Mouse (Mus musculus) kidney, postnatal 0 days (tissue): Measurements from ENCODE around the gene Anp32e. TPM values are rescaled to one million over a fixed set of nuclear protein-coding genes. Genes with fewer than 3 reads are reported as not detected.
"Not testable (repeated sequence)": the region's sequence is repeated elsewhere in the genome, so short reads cannot be mapped to it uniquely, and the experiment has no call there.

ENCODE experiments used
- ATAC-seq: fragments of 200-750 bp; cut with Nextera tagmentation; replicated peaks from 2 replicates; pipeline ENCODE4 v1.8.0; 2017; ENCODE audit warnings: low read depth, moderate number of reproducible peaks, moderate TSS enrichment, moderate library complexity; ENCODE audit not compliant: low FRiP score
- DNase-seq: peaks from one replicate; pipeline ENCODE4 v3.0.0-alpha.2; 2016; ENCODE audit warnings: low spot score
- H3K27ac ChIP-seq: fragments of 300-500 bp; sonication (generic); 2 replicates; pipeline ENCODE4 v1.5.1; 2014; ENCODE audit warnings: mild to moderate bottlenecking
- H3K27me3 ChIP-seq: fragments of 300-500 bp; sonication (generic); 2 replicates; pipeline ENCODE4 v1.6.1; 2014; ENCODE audit warnings: low read length, mixed read lengths; ENCODE audit not compliant: insufficient read depth
- H3K36me3 ChIP-seq: fragments of 300-500 bp; sonication (generic); 2 replicates; pipeline ENCODE4 v1.6.1; 2014; ENCODE audit warnings: low read length, mixed read lengths; ENCODE audit not compliant: insufficient read depth
- H3K4me1 ChIP-seq: fragments of 300-500 bp; sonication (generic); replicated peaks from 2 replicates; pipeline ENCODE4 v1.6.1; 2014; ENCODE audit warnings: antibody characterized with exemption, low read length, mixed read lengths; ENCODE audit not compliant: insufficient read depth
- H3K4me2 ChIP-seq: fragments of 300-500 bp; sonication (generic); 2 replicates; pipeline ENCODE4 v1.6.1; 2014; ENCODE audit warnings: mild to moderate bottlenecking, low read length, moderate library complexity, mixed read lengths
- H3K4me3 ChIP-seq: fragments of 300-500 bp; sonication (generic); replicated peaks from 2 replicates; pipeline ENCODE4 v1.5.1; 2014; ENCODE audit warnings: low read depth, low read length
- H3K9ac ChIP-seq: fragments of 300-500 bp; sonication (generic); 2 replicates; pipeline ENCODE4 v1.6.1; 2014; ENCODE audit warnings: low read depth, low read length
- H3K9me3 ChIP-seq: fragments of 300-500 bp; sonication (generic); replicated peaks from 2 replicates; pipeline ENCODE4 v1.6.1; 2016; ENCODE audit warnings: low read length, inconsistent platforms, mixed read lengths
- CTCF ChIP-seq: IDR thresholded peaks from 2 replicates; pipeline ENCODE4 v1.5.1; 2016; ENCODE audit warnings: antibody characterized with exemption, low read depth, mild to moderate bottlenecking, moderate library complexity
- WGBS: fragments of 180-500 bp; shearing (Covaris S2); extraction: QIAGEN DNeasy Blood & Tissue Kit; methylation state at CpG from one replicate; pipeline ENCODE4 v1.1.7; 2014; 5-methylcytosine and 5-hydroxymethylcytosine counted together
- polyA plus RNA-seq: library from polyadenylated mRNA; unstranded; fragments of >200 nt; fragmentation: Nextera tagmentation; extraction: Ambion mirVana; gene quantifications from 2 replicates; pipeline ENCODE4 v1.2.1, GENCODE M21; 2015

Anp32e gene
- polyA plus RNA-seq, 1 experiment from 2014 or later: 128 TPM

- no peak overlapping the region for H3K4me2 ChIP-seq
- DNase-seq (no peak), ATAC-seq (no peak)
- no peak overlapping the region for H3K4me3 ChIP-seq
- TF ChIP-seq CTCF: no peak
- no peaks in the 10 kb centered on the region for H3K36me3 ChIP-seq
- H3K9ac ChIP-seq: no peak overlapping the region
- H3K4me1 ChIP-seq: no peaks in the 10 kb centered on the region
- 88% methylated on average over 4 of the region's 4 CpGs for WGBS
- H3K9me3 ChIP-seq: no peaks in the 10 kb centered on the region
- no peak overlapping the region for H3K27ac ChIP-seq
- H3K27me3 ChIP-seq: no peaks in the 10 kb centered on the region
These were observed 14.3 kb upstream of the Anp32e start for GRCm38 (mm10) chr3:95914706-95915105.

- Histone ChIP-seq H3K9me3 (no peaks in the 10 kb centered on the region), H3K27me3 (no peaks in the 10 kb centered on the region), H3K36me3 (no peaks in the 10 kb centered on the region), H3K4me1 (no peaks in the 10 kb centered on the region), H3K27ac (no peak overlapping the region), H3K9ac (no peak overlapping the region), H3K4me2 (no peak overlapping the region), H3K4me3 (no peak overlapping the region)
- TF ChIP-seq CTCF: no peak
- no peak for DNase-seq
- no peak for ATAC-seq
- WGBS: 76% methylated on average over 7 of the region's 7 CpGs
These were observed 12.3 kb upstream of the Anp32e start for GRCm38 (mm10) chr3:95916760-95917159.

GRCm38 (mm10) chr3:95920532-95920931 lies 8.5 kb upstream of the Anp32e start:
- ATAC-seq, H3K4me1 ChIP-seq, H3K27ac ChIP-seq, H3K9me3 ChIP-seq, H3K4me2 ChIP-seq, H3K4me3 ChIP-seq, H3K9ac ChIP-seq, H3K27me3 ChIP-seq, H3K36me3 ChIP-seq, DNase-seq: not testable (repeated sequence)
- 53% methylated on average over 2 of the region's 2 CpGs for WGBS

GRCm38 (mm10) chr3:95923429-95923828 lies 5.6 kb upstream of the Anp32e start:
- WGBS: 87% methylated on average over 7 of the region's 7 CpGs
- not testable (repeated sequence) for H3K9me3 ChIP-seq, ATAC-seq

GRCm38 (mm10) chr3:95924185-95924584 lies 4.9 kb upstream of the Anp32e start:
- no peak for TF ChIP-seq CTCF
- no peak overlapping the region for H3K9ac ChIP-seq
- no peaks in the 10 kb centered on the region for H3K9me3 ChIP-seq
- H3K36me3 ChIP-seq: no peaks in the 10 kb centered on the region
- no peak overlapping the region for H3K4me2 ChIP-seq
- WGBS: 52% methylated on average over 4 of the region's 4 CpGs
- no peaks in the 10 kb centered on the region for H3K27me3 ChIP-seq
- no peaks in the 10 kb centered on the region; the same call in 1 of the 2 replicates for H3K4me1 ChIP-seq
- DNase-seq (no peak), ATAC-seq (no peak)
- no peak overlapping the region for H3K4me3 ChIP-seq
- H3K27ac ChIP-seq: no peak overlapping the region

More at GRCm38 (mm10) chr3:95923429-95923828, 5.6 kb upstream of the Anp32e start:
- not testable (repeated sequence) for DNase-seq, H3K27me3 ChIP-seq, H3K4me1 ChIP-seq, H3K27ac ChIP-seq, H3K4me2 ChIP-seq, H3K36me3 ChIP-seq, H3K4me3 ChIP-seq, H3K9ac ChIP-seq

GRCm38 (mm10) chr3:95925087-95925486 lies 4.0 kb upstream of the Anp32e start:
- Histone ChIP-seq H3K4me2 (no peak overlapping the region), H3K36me3 (no peaks in the 10 kb centered on the region), H3K27ac (no peak overlapping the region), H3K9ac (no peak overlapping the region), H3K27me3 (no peaks in the 10 kb centered on the region), H3K9me3 (no peaks in the 10 kb centered on the region), H3K4me3 (no peak overlapping the region), H3K4me1 (no peaks in the 10 kb centered on the region; the same call in 1 of the 2 replicates)
- no peak for TF ChIP-seq CTCF
- DNase-seq: no peak
- ATAC-seq: no peak
- WGBS: 82% methylated on average over 5 of the region's 5 CpGs

- peaks cover 4% of the 10 kb centered on the region for H3K4me1 ChIP-seq
- H3K9ac ChIP-seq: peak overlapping the region; percentile 43
- DNase-seq (no peak), ATAC-seq (no peak)
- 48% methylated on average over 6 of the region's 6 CpGs for WGBS
- H3K9me3 ChIP-seq: no peaks in the 10 kb centered on the region
- no peaks in the 10 kb centered on the region for H3K27me3 ChIP-seq
- H3K4me3 ChIP-seq: peak overlapping the region; percentile 29
- peak overlapping the region; percentile 56 for H3K4me2 ChIP-seq
- no peak for TF ChIP-seq CTCF
- 0 out of 2 replicates have a peak overlapping the region, but pooled peaks have one; percentile 8 for H3K27ac ChIP-seq
- H3K36me3 ChIP-seq: no peaks in the 10 kb centered on the region
These were observed 787 bp upstream of the Anp32e start for GRCm38 (mm10) chr3:95928261-95928657.
